Mouse (Mus musculus): Measurements from ENCODE around the gene Svs1. TPM values are rescaled to one million over a fixed set of nuclear protein-coding genes. Genes with fewer than 3 reads are reported as not detected.

The Svs1 gene
- polyA plus RNA-seq, 1 experiment: not detected

- no peak for DNase-seq (ENCODE audit: low spot score)
Observed at GRCm38 (mm10) chr6:49011191-49011590, 24.5 kb downstream of the Svs1 start.

GRCm38 (mm10) chr6:49013023-49013422 lies 26.4 kb downstream of the Svs1 start:
- DNase-seq (ENCODE audit: low spot score): no peak

GRCm38 (mm10) chr6:49013458-49013857 lies 26.8 kb downstream of the Svs1 start:
- no peak for DNase-seq (ENCODE audit: low spot score)

GRCm38 (mm10) chr6:49017150-49017549 lies 30.5 kb downstream of the Svs1 start:
- DNase-seq (ENCODE audit: low spot score): no peak

GRCm38 (mm10) chr6:49019341-49019740 lies 32.7 kb downstream of the Svs1 start:
- no peak for DNase-seq (ENCODE audit: low spot score)

- no peak for DNase-seq (ENCODE audit: low spot score)
Observed at GRCm38 (mm10) chr6:49021141-49022012, 34.7 kb downstream of the Svs1 start.

- no peak for DNase-seq (ENCODE audit: low spot score)
Observed at GRCm38 (mm10) chr6:49022384-49022783, 35.7 kb downstream of the Svs1 start.

GRCm38 (mm10) chr6:49023315-49023714 lies 36.7 kb downstream of the Svs1 start:
- no peak for DNase-seq (ENCODE audit: low spot score)

GRCm38 (mm10) chr6:49025290-49025689 lies 38.6 kb downstream of the Svs1 start:
- no peak for DNase-seq (ENCODE audit: low spot score)

- no peak for DNase-seq (ENCODE audit: low spot score)
Observed at GRCm38 (mm10) chr6:49026496-49026895, 39.8 kb downstream of the Svs1 start.

- DNase-seq (ENCODE audit: low spot score): no peak
Observed at GRCm38 (mm10) chr6:49028019-49028418, 41.4 kb downstream of the Svs1 start.

GRCm38 (mm10) chr6:49028708-49029107 lies 42.0 kb downstream of the Svs1 start:
- no peak for DNase-seq (ENCODE audit: low spot score)

GRCm38 (mm10) chr6:49031230-49031629 lies 44.6 kb downstream of the Svs1 start:
- no peak for DNase-seq (ENCODE audit: low spot score)

- DNase-seq (ENCODE audit: low spot score): no peak
Observed at GRCm38 (mm10) chr6:49032783-49033182, 46.1 kb downstream of the Svs1 start.

GRCm38 (mm10) chr6:49036275-49037267 lies 49.9 kb downstream of the Svs1 start, which contains the start of gene Gpnmb:
Gene Gpnmb (plus strand): TSS chr6:49036546.
- DNase-seq (ENCODE audit: low spot score): no peak

- no peak for DNase-seq (ENCODE audit: low spot score)
Observed at GRCm38 (mm10) chr6:49037268-49037662, 50.6 kb downstream of the Svs1 start.

GRCm38 (mm10) chr6:49039470-49040180 lies 53.0 kb downstream of the Svs1 start:
- no peak for DNase-seq (ENCODE audit: low spot score)

All from urinary bladder, adult 2 months (tissue).